Mouse (Mus musculus) left cerebral cortex, postnatal 25 days (tissue): ENCODE measurements at regions not wholly inside any gene's neighbourhood (a gene's known extent, or its start where the extent isn't known, plus 50 kb on each side); places are given as distances from the start of the nearest gene placed in this dataset.
A peak's percentile ranks its signal among the peaks of the same experiment; 100 is the strongest.
"Not testable (repeated sequence)": the region's sequence is repeated elsewhere in the genome, so short reads cannot be mapped to it uniquely, and the experiment has no call there.

Experiments used
- DNase-seq, 2 experiments: peaks; one replicate each; pipeline ENCODE4 v3.0.0; 2022; ENCODE audit warnings: low spot score in 2 of 2, mixed read lengths in 1 of 2
- intact Hi-C: fragments of 180-260 bp; cut with DNase I; formaldehyde crosslinking; loops from one replicate; pipeline ENCODE4 v1.15.1; 2025

DNA sequence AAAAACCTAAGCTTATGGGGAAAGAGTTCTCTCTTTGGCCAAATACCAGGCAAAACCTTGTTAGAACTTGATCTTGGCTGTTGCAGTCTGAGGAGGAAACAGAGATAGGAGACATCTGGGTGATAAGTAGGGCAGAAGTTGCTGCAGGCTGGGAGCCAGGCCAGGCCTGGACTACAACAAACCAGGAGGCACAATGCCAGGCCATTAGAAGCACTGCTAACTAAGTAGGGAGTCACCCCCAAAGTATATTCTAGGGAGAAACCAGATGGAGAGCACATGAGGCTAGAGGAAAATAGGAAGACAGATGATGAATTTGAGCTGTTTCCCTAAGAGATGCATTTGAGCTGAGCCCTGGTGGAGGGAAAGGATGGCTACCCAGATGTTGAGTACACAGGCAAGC lies 444.6 kb upstream of the Zfp507 start:
- intact Hi-C loops = no loop called here
- no peak for DNase-seq

DNA sequence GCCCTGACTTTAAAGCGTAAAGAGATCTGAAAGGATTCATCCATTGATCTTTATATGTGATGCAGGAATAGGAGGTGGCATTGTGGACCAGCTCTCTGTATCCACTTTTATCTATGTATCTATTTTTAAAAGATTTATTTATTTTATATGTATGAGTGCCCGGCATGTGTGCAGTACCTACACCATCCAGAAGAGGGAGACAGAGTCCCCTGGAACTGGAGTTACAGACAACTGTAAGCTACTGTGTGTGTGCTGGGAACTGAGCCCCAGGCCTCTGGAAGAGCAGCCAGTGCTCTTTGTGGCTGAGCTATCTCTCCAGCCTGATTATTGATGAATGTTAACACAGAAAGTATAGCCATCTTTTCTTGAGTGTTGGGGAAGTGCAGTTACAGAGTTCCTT lies 433.9 kb upstream of the Zfp507 start:
- no peak for DNase-seq
- intact Hi-C loops = no loop called here

GRCm38 (mm10) chr7:36229031-36229430 lies 426.2 kb upstream of the Zfp507 start:
- intact Hi-C loops = no loop called here
- no peak for DNase-seq

GRCm38 (mm10) chr7:36224416-36224815 lies 421.6 kb upstream of the Zfp507 start:
- intact Hi-C loops = no loop called here
- no peak for DNase-seq

- no peak for DNase-seq
- intact Hi-C loops = no loop called here
Observed at GRCm38 (mm10) chr7:36218386-36218785, 415.6 kb upstream of the Zfp507 start.

GRCm38 (mm10) chr7:36210034-36210433 lies 407.2 kb upstream of the Zfp507 start:
- intact Hi-C loops = no loop called here
- DNase-seq = no peak

GRCm38 (mm10) chr7:36207525-36208260 lies 404.9 kb upstream of the Zfp507 start:
- intact Hi-C loops = no loop called here

GRCm38 (mm10) chr7:36198091-36198700 lies 395.4 kb upstream of the Zfp507 start:
- intact Hi-C loops = no loop called here
- no peak for DNase-seq

More at GRCm38 (mm10) chr7:36207525-36208260, 404.9 kb upstream of the Zfp507 start:
- peak; percentile 36 to 72 for DNase-seq

DNA sequence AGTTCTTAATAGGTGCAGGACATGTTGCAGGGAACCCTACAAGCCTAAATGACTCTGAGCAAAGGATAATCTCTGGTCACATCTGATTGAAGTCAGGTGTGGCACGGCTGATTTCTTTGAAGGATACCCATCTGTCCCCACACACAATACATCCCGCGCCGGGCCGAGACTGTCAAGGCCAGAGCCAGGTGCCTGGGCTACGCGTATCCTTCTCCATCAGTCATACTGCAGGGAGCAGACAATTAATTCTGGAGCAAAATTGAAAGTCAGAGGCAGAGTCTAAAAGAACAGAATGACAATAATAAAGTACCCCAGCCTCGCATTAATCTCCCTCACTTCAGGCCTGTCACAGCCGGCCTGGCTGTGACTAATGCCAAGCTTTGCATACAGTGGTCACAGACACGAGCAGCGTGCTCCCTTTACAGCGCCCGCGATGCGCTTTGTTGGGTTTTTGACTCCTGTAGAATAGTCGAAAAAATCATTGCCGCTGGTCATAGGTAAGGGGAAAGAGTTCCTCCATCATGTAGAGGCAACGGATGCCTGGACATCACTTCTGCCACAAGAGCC lies 393.4 kb upstream of the Zfp507 start:
- intact Hi-C loops = no loop called here

GRCm38 (mm10) chr7:36192645-36193044 lies 389.8 kb upstream of the Zfp507 start:
- intact Hi-C loops = no loop called here
- no peak for DNase-seq

More for the DNA sequence above, 393.4 kb upstream of the Zfp507 start:
- DNase-seq = no peak

DNA sequence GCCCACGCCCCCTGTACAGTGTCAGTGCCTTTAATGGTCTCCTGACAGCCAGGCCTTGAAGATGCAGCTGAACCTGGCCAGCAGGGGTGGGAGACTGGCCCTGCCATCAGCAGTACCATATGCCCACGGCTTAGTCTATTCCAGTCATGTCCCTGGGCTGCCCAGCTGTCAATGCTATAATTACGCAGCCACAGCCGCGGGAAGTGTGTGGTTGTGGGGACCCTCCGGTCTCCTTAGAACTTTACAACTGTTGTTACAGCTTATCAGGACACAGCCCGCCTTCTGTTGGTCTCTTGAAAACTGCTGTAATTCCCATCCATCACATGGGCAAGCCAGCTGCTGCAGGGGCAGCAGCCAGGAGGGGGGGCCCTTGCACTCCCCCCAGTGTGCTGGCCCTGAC lies 375.1 kb upstream of the Zfp507 start:
- DNase-seq = peak in 1 of 2 experiments; percentile 64

DNA sequence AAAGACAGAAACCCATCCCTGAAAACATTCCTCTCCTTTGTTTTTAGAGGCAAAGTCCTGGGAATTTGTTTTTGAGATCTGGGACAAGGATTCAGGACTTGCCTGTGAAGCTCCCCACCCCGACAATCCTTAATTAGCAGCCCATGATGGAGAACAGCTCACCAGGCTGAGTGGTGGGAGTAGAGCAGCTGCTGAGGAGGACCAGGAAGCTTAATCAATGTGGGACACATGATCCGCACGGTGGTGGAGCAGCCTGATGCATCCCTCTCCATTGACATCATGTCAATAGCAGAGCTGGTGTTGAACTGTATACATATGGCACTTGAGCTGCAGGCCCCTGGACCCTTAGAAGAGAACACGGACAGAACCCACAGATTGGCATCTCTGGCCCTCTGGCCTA lies 372.5 kb upstream of the Zfp507 start:
- intact Hi-C loops = loop anchor here (1.0 to 10.0 kb wide), 5 partner anchors 115 to 1160 kb away; partner anchors contain the start of gene Tshz3

More for the DNA sequence above, 375.1 kb upstream of the Zfp507 start:
- intact Hi-C loops = loop anchor here (5.0 to 10.0 kb wide), 4 partner anchors 154 to 1157 kb away; partner anchors contain the start of gene Tshz3

DNA sequence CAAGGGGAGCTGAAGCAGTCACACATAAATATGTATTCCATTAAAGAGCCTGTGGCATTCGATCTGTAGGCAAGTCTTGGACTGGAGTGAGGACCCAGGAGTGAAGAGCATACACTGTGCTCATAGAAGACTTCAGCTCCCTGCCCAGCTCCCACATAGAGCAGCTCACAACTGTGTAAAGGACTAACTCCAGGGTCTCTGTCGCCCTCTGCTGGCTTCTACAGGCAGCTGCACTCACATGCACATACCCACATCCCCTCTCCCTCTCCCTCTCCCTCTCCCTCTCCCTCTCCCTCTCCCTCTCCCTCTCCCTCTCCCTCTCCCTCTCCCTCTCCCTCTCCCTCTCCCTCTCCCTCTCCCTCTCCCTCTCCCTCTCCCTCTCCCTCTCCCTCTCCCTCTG lies 369.7 kb upstream of the Zfp507 start:
- DNase-seq = not testable (repeated sequence)
- intact Hi-C loops = loop anchor here (10.0 kb wide), 2 partner anchors 268 to 1162 kb away; no protein-coding TSS in a partner anchor

More for the DNA sequence above, 372.5 kb upstream of the Zfp507 start:
- peak; percentile 15 to 65 for DNase-seq

DNA sequence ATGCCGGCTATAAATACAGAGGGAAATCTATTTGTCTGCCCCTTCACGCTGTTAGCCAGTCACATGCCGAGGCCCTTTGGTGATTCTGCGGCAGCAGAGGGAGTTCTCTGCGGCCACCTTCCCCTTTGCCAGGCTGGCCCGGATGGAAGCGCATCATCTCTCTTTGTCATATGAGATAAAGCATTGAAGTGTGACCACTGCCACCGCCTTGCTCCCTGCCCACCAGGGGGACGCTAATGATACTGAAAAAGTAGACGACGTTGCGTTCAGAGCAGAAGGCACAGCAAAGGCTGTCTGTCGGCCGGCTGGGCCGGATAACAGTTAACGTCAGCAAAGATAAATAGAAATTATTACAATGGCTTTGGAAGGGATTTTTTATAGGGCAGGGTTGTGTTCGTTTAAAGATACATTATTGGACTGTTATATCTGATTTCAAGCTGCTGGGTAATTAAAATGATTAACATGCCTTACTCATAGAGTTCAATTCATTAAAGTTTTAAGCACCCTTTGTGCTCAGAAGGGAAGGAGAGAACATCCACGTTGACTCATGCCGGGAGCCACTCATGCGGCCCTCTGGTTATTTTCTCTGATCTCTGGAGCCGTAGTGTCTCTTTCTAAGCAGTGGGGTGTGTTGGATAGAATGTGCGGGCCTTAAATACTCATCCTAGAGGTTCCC lies 354.6 kb upstream of the Zfp507 start:
- intact Hi-C loops = no loop called here
- DNase-seq = no peak

DNA sequence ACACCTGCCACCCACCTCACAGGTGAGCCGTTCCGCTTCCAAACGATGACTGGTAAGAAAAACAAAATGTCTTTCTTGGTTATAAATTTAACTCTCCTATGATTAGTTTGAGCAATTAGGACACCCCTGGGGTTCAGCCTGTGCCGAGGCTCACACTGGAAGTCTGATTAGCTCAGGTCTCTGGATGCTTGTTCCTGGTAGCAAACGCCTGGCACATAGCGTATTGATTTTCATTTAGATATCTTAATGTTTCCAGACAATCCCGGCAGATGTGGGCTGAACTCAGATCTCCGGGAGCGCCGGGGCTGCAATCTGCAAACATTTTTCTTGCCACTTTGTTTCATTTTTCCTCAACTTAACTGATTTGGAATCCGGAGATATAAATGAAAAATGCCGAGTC lies 353.8 kb upstream of the Zfp507 start:
- intact Hi-C loops = no loop called here
- no peak for DNase-seq

GRCm38 (mm10) chr7:36155576-36155975 lies 352.8 kb upstream of the Zfp507 start:
- intact Hi-C loops = no loop called here
- DNase-seq = no peak

- intact Hi-C loops = no loop called here
Observed at GRCm38 (mm10) chr7:36155159-36155558, 352.4 kb upstream of the Zfp507 start.

DNA sequence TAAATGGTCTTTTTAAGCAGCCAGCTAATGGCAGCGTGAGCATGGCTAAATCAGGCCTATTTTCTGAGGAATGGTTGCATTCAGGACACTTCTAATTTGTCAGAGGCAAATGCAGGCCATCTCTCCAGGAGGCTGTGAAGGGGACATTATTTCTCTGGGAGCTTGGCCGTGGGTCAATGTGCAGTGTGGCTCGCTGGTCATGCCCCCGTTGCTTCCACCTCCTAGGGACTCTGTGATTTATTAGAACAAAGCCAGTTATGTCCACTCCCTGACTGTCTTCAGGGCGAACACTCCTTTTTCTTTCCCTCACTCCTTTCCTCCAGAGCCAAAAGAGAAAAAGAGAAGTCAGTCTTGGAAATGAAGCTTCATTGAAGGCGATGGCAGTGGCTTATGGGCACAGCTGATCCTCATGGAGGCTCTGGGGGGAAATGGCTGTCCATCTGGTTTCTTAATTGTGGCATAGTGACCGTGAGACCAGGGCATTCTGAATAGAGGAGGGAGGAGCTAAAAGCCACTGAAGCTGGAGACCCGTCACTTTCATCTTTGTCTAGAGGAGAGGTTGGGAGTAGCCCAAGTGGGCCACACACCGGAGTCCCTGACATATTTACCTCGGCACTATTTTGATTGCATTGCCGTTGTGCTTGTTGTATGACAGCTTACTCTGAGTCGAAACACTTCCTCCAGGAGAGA lies 348.2 kb upstream of the Zfp507 start:
- intact Hi-C loops = no loop called here
- no peak for DNase-seq

More at GRCm38 (mm10) chr7:36155159-36155558, 352.4 kb upstream of the Zfp507 start:
- no peak for DNase-seq

GRCm38 (mm10) chr7:36136571-36136970 lies 333.8 kb upstream of the Zfp507 start:
- DNase-seq = no peak
- intact Hi-C loops = no loop called here

GRCm38 (mm10) chr7:36134557-36134956 lies 331.8 kb upstream of the Zfp507 start:
- no peak for DNase-seq
- intact Hi-C loops = no loop called here
